Mouse (Mus musculus) neural tube, embryonic 11.5 days (tissue): ENCODE data around the gene Prr5. TPM values are rescaled to one million over a fixed set of nuclear protein-coding genes. Genes with fewer than 3 reads are reported as not detected.

ENCODE experiments used
- ATAC-seq: fragments of 200-750 bp; cut with Nextera tagmentation; 2 replicates; pipeline ENCODE4 v1.8.0; 2017; ENCODE audit warnings: moderate number of reproducible peaks, mild to moderate bottlenecking, moderate TSS enrichment, moderate library complexity; ENCODE audit not compliant: insufficient read depth, low FRiP score, low TSS enrichment
- DNase-seq: peaks from one replicate; pipeline ENCODE4 v3.0.0-alpha.2; 2015; ENCODE audit warnings: low spot score
- H3K27ac ChIP-seq: fragments of 300-500 bp; sonication (generic); 2 replicates; pipeline ENCODE4 v1.5.1; 2014; ENCODE audit warnings: low read depth, mild to moderate bottlenecking, low read length
- H3K27me3 ChIP-seq: fragments of 300-500 bp; sonication (generic); 2 replicates; pipeline ENCODE4 v1.6.1; 2014; ENCODE audit warnings: mild to moderate bottlenecking, low read length, mixed read lengths; ENCODE audit not compliant: control insufficient read depth, insufficient read depth
- H3K36me3 ChIP-seq: fragments of 300-500 bp; sonication (generic); 2 replicates; pipeline ENCODE4 v1.6.1; 2014; ENCODE audit warnings: mild to moderate bottlenecking, low read length, moderate library complexity, mixed read lengths; ENCODE audit not compliant: control insufficient read depth, insufficient read depth
- H3K4me1 ChIP-seq: fragments of 300-500 bp; sonication (generic); 2 replicates; pipeline ENCODE4 v1.6.1; 2014; ENCODE audit warnings: low read length, mixed read lengths; ENCODE audit not compliant: control insufficient read depth, insufficient read depth
- H3K4me2 ChIP-seq: fragments of 300-500 bp; sonication (generic); 2 replicates; pipeline ENCODE4 v1.6.1; 2014; ENCODE audit warnings: low read depth, mild to moderate bottlenecking, moderate library complexity
- H3K4me3 ChIP-seq: fragments of 300-500 bp; sonication (generic); 2 replicates; pipeline ENCODE4 v1.5.1; 2014; ENCODE audit warnings: low read depth, low read length
- H3K9ac ChIP-seq: fragments of 300-500 bp; sonication (generic); 2 replicates; pipeline ENCODE4 v1.6.1; 2014; ENCODE audit warnings: mild to moderate bottlenecking, low read length
- H3K9me3 ChIP-seq: fragments of 300-500 bp; sonication (generic); 2 replicates; pipeline ENCODE4 v1.6.1; 2016; ENCODE audit warnings: low read length; ENCODE audit not compliant: control insufficient read depth
- WGBS: fragments of 180-500 bp; shearing (Covaris S2); extraction: QIAGEN DNeasy Blood & Tissue Kit; methylation state at CpG from one replicate; pipeline ENCODE4 v1.1.7; 2014; 5-methylcytosine and 5-hydroxymethylcytosine counted together
- polyA plus RNA-seq: library from polyadenylated mRNA; unstranded; fragments of >200 nt; fragmentation: Nextera tagmentation; extraction: Ambion mirVana; gene quantifications from 2 replicates; pipeline ENCODE4 v1.2.1, GENCODE M21; 2014

Prr5 gene
- polyA plus RNA-seq, 1 experiment from 2014 or later, result 19.3 TPM

DNA sequence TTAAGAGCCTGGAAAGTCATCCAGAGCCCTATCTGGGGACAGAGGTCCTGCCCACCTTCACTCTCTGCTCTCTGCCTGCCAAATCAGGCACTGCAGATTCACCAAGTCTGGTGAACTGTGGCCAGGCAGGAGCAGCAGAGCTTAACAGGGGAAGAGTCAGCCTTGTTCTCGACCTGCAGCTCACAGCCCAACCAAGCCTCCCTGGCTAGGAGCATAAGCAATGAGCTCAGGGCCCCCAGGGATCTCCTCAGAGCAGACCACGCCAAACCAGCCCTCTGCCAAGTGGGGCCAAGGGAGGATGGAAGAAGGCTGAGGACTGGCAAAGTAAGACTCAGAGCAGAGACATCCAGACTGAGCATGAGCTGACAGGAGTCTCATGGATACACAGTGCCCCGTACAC, 35.1 kb upstream of the Prr5 start:
- Histone ChIP-seq H3K4me2 (no peak overlapping the region), H3K27ac (no peak overlapping the region), H3K36me3 (no peaks in the 10 kb centered on the region), H3K9ac (no peak overlapping the region), H3K4me1 (no peaks in the 10 kb centered on the region), H3K4me3 (no peak overlapping the region), H3K27me3 (no peaks in the 10 kb centered on the region), H3K9me3 (no peaks in the 10 kb centered on the region)
- WGBS, result 59% methylated on average over 3 of the region's 3 CpGs
- DNase-seq (no peak), ATAC-seq (no peak)

GRCm38 (mm10) chr15:84638405-84638804, 31.0 kb upstream of the Prr5 start:
- Histone ChIP-seq H3K27ac (no peak overlapping the region), H3K4me2 (no peak overlapping the region), H3K27me3 (no peaks in the 10 kb centered on the region), H3K9ac (no peak overlapping the region), H3K36me3 (no peaks in the 10 kb centered on the region), H3K4me1 (no peaks in the 10 kb centered on the region), H3K9me3 (no peaks in the 10 kb centered on the region), H3K4me3 (no peak overlapping the region)
- no peak for DNase-seq
- ATAC-seq, result no peak

DNA sequence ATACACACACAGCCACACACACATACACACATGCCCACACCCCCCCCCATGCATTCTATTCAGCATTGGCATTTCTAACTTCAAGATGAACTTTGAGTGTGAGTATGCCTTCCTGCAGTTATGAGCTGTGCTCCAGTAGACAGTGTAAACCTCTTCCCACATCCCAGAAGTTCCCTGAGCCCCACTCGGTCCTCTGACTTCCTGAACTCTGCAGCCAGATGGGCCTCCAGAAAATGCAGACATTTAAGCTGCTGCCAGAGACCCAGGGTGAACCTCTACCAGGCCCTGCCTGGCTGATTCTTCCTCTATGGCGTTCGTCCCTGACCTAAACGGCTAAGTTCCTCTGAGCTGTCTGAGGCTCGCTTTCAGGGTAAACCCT, 30.4 kb upstream of the Prr5 start:
- no peaks in the 10 kb centered on the region for H3K4me1 ChIP-seq
- no peaks in the 10 kb centered on the region for H3K36me3 ChIP-seq
- H3K27me3 ChIP-seq, result no peaks in the 10 kb centered on the region
- DNase-seq, result no peak
- no peak for ATAC-seq
- WGBS, result 75% methylated on average over 5 of the region's 5 CpGs
- no peak overlapping the region for H3K4me3 ChIP-seq
- no peaks in the 10 kb centered on the region for H3K9me3 ChIP-seq
- H3K27ac ChIP-seq, result no peak overlapping the region
- H3K9ac ChIP-seq, result no peak overlapping the region
- no peak overlapping the region for H3K4me2 ChIP-seq

DNA sequence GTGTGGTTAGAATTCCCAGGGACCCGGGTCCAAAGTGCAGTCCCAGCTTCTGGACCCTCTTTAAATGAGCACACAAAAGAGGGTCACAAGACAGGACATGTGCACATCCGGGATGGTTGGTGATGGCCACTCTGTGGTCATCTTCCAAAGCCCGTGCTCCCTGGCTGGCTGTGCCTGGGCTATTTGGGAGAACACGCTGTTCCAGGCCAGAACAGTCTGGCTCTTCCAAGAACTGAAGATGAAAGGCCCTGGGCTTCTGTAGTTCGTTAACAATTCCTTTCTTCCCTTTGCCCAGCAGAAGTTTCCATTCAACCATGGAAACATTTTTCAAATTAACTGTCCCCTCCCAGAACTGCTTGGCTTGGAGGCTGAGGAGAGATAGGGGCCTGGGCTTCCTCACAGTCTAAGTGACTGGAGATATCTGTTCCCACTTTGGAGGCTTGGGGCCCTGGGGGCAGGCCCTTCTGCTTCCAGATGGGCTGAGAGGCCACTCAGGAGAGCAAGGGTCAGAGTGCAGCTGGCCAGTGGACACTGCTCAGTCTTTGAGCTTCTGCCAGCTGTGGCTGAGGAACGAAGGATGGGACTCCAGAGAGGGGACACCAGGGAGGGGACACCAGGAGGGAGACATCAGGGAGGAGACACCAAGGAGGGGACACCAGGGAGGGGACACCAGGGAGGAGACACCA, 29.8 kb upstream of the Prr5 start:
- H3K9me3 ChIP-seq, result no peaks in the 10 kb centered on the region
- no peaks in the 10 kb centered on the region for H3K27me3 ChIP-seq
- DNase-seq (no peak), ATAC-seq (no peak)
- H3K4me3 ChIP-seq, result no peak overlapping the region
- WGBS, result 52% methylated on average over 6 of the region's 6 CpGs
- no peaks in the 10 kb centered on the region for H3K4me1 ChIP-seq
- H3K9ac ChIP-seq, result no peak overlapping the region
- no peak overlapping the region for H3K27ac ChIP-seq
- no peaks in the 10 kb centered on the region for H3K36me3 ChIP-seq
- H3K4me2 ChIP-seq, result no peak overlapping the region

GRCm38 (mm10) chr15:84640722-84641121, 28.7 kb upstream of the Prr5 start:
- Histone ChIP-seq H3K9me3 (no peaks in the 10 kb centered on the region), H3K9ac (no peak overlapping the region), H3K4me1 (no peaks in the 10 kb centered on the region), H3K27me3 (no peaks in the 10 kb centered on the region), H3K27ac (no peak overlapping the region), H3K4me2 (no peak overlapping the region), H3K36me3 (no peaks in the 10 kb centered on the region), H3K4me3 (no peak overlapping the region)
- WGBS, result 85% methylated on average over 6 of the region's 6 CpGs
- ATAC-seq (no peak), DNase-seq (no peak)

DNA sequence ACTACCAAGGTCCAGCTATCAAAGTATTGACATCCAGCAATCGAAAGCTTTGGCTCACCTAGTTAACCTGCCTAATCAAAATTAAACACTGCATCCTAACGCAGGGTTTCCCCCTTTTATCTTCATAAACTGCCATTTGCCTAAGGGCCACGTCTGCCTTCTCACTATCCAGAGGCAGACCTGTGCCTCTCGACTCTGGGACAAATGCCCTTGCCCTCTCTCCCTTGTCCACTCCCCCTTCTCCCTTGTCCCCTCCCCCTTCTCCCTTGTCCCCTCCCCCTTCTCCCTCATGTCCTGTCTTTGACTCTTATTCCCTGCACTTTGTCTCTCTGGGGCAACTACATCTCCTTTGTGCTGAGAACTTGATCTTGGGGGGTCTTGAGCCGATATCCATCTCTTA, 28.3 kb upstream of the Prr5 start:
- H3K4me1 ChIP-seq, result no peaks in the 10 kb centered on the region
- H3K27ac ChIP-seq, result no peak overlapping the region
- H3K9me3 ChIP-seq, result no peaks in the 10 kb centered on the region
- ATAC-seq, result no peak
- DNase-seq, result no peak
- no peaks in the 10 kb centered on the region for H3K27me3 ChIP-seq
- no peak overlapping the region for H3K9ac ChIP-seq
- no peaks in the 10 kb centered on the region for H3K36me3 ChIP-seq
- whole genome bisulfite sequencing, result 66% methylated on average over 5 of the region's 5 CpGs
- H3K4me3 ChIP-seq, result no peak overlapping the region
- no peak overlapping the region for H3K4me2 ChIP-seq

- ATAC-seq (no peak), DNase-seq (no peak)
- H3K4me1 ChIP-seq, result no peaks in the 10 kb centered on the region
- H3K36me3 ChIP-seq, result no peaks in the 10 kb centered on the region
- 96% methylated on average over 1 of the region's 1 CpGs for WGBS
- H3K27ac ChIP-seq, result no peak overlapping the region
- no peak overlapping the region for H3K4me3 ChIP-seq
- H3K27me3 ChIP-seq, result no peaks in the 10 kb centered on the region
- H3K9me3 ChIP-seq, result no peaks in the 10 kb centered on the region
- H3K9ac ChIP-seq, result no peak overlapping the region
- no peak overlapping the region for H3K4me2 ChIP-seq
Observed at GRCm38 (mm10) chr15:84641948-84642347, 27.5 kb upstream of the Prr5 start.

DNA sequence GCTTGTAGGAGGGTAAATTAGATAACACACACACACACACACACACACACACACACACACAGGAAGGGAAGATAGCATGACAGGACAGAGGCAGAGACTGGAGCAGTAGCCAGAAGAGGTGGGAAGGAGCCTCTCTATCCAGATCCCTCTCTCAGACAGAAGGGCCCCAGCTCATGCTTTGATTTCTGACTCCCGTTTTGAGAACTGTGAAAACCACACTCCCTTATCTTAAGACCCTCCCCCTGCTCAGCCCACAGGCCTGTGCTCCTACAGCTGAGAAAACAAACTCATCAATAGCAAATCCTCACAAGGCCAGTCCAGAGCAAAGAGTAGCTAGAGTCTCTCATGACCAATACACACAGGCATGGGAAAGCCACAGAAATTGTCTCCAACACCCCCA, 26.2 kb upstream of the Prr5 start:
- Histone ChIP-seq H3K4me2 (no peak overlapping the region), H3K36me3 (no peaks in the 10 kb centered on the region), H3K4me3 (no peak overlapping the region), H3K27ac (no peak overlapping the region), H3K9ac (no peak overlapping the region), H3K27me3 (no peaks in the 10 kb centered on the region), H3K4me1 (no peaks in the 10 kb centered on the region), H3K9me3 (no peaks in the 10 kb centered on the region)
- 0% methylated on average over 1 of the region's 1 CpGs for WGBS
- ATAC-seq (no peak), DNase-seq (no peak)

- Histone ChIP-seq H3K27me3 (no peaks in the 10 kb centered on the region), H3K9ac (no peak overlapping the region), H3K4me2 (no peak overlapping the region), H3K4me1 (0 out of 2 replicates have a peak, but pooled peaks cover 11% of the 10 kb centered on the region), H3K9me3 (no peaks in the 10 kb centered on the region), H3K36me3 (no peaks in the 10 kb centered on the region), H3K27ac (no peak overlapping the region), H3K4me3 (no peak overlapping the region)
- WGBS, result 90% methylated on average over 6 of the region's 6 CpGs
- ATAC-seq (no peak), DNase-seq (no peak)
Observed at GRCm38 (mm10) chr15:84651481-84651880, 17.9 kb upstream of the Prr5 start.
